Mouse (Mus musculus) right cerebral cortex, adult 18-20 months (tissue): Measurements from ENCODE around the gene Mical3.

ENCODE experiments used
- DNase-seq: peaks from one replicate; pipeline ENCODE4 v3.0.0; 2022; ENCODE audit warnings: mixed read lengths

Gene Mical3

GRCm38 (mm10) chr6:121145010-121145604 is 14.3 kb upstream of the Mical3 start:
- peak; percentile 20 for DNase-seq

DNA sequence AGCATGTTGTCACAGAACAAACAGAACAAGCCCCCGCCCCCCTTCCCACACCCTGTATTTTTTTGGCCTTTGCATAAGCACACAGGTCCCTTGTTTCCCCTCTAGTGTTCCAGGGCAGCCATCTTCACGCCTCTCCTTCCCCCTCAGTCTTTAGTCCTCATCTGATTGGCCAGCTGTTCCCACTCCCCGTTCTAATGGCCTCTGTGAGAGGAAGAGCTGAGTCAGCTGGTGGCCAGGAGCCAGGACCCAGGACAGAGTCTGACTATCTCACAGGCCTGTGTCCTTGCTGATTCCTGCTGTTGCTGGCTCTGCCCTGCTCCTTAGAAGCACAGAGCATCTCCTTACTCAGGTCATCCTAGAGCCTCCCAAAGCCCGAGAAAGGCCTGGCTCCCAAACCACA is 13.3 kb upstream of the Mical3 start:
- DNase-seq, result peak; percentile 21

- no peak for DNase-seq
These were observed 12.6 kb upstream of the Mical3 start for GRCm38 (mm10) chr6:121143439-121143838.

DNA sequence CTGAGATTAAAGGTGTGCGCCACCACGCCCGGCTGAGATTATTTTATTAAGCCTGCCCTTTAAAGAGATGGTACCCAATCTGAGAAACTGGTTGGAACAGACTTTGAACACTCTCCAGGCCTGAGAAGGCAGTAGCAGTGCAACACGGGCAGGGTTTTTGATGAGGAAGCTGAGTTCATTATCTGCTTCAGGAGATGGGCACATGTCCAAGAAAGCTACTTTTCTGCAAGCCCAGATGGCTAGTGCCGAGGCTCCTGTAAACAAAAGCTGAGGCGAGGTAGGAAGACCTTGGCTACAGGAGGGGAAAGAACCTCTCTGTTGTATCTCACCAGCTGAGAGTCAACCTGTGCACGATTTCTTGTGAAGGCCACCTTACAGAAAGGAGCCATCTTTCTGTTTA is 11.5 kb upstream of the Mical3 start:
- DNase-seq, result no peak

DNA sequence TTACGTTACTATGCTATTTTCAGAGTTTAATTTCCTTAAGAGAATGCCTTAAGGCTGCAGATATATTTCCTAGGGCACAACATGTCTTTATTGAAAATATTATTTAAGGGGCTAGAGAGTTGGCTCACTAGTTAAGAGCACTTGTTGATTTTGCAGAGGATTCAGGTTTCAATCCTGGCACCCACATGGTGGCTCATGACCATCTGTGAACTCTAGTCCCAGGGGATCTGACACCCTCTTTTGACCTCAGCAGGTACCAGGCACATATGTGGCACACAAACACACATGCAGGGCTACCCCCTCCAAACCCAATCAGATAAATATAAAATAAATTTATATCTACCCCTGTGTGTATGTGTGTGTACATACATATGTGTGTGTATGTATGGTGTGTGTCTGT is 8.5 kb upstream of the Mical3 start:
- no peak for DNase-seq

GRCm38 (mm10) chr6:121138338-121139040 is 7.7 kb upstream of the Mical3 start:
- no peak for DNase-seq

GRCm38 (mm10) chr6:121137222-121137621 is 6.4 kb upstream of the Mical3 start:
- no peak for DNase-seq

GRCm38 (mm10) chr6:121134884-121135283 is 4.1 kb upstream of the Mical3 start:
- DNase-seq, result no peak

DNA sequence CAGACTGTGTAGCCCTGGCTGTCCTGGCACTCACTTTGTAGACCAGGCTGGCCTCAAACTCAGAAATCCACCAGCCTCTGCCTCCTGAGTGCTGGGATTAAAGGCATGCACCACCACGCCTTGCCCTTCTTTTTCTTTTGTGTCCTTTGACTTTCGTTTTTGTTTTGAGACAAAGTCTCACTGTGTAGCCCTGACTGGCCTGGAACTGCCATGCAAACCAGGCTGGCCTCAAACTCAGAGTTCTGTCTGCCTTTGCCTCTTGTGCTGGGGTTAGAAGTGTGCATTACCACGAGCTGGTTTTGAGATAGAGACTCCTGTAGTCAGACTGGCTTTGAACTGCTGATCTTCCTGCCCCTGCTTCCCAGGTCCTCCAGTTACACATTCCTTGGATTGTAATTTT is 3.5 kb upstream of the Mical3 start:
- no peak for DNase-seq

GRCm38 (mm10) chr6:121130039-121130705 is 627 bp downstream of the Mical3 start:
- peak; percentile 91 for DNase-seq

DNA sequence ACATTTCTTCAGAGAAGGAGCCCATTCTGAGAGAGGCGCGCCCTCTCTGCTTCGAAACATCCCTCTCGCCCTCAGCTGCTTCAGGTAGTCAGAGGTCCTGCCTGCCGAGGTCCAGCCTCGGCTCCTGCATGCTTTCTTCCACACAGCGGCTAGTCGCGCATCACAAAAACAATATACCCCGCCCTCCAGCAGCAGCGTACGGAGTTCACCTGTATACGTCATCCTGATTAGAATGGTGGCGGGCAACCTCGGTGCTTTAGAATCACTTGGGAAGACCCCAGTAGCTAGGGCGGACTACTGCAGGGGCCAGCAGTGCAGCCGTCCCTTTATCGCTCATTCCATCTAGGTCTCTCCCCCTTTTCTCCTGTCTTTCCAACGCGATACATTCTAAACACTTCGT is 1.3 kb downstream of the Mical3 start:
- peak; percentile 51 for DNase-seq

- peak; percentile 66 for DNase-seq
These were observed 2.1 kb downstream of the Mical3 start for GRCm38 (mm10) chr6:121128736-121129135.

- no peak for DNase-seq
These were observed 3.1 kb downstream of the Mical3 start for GRCm38 (mm10) chr6:121127726-121128125.

GRCm38 (mm10) chr6:121126202-121126601 is 4.6 kb downstream of the Mical3 start:
- DNase-seq, result no peak

DNA sequence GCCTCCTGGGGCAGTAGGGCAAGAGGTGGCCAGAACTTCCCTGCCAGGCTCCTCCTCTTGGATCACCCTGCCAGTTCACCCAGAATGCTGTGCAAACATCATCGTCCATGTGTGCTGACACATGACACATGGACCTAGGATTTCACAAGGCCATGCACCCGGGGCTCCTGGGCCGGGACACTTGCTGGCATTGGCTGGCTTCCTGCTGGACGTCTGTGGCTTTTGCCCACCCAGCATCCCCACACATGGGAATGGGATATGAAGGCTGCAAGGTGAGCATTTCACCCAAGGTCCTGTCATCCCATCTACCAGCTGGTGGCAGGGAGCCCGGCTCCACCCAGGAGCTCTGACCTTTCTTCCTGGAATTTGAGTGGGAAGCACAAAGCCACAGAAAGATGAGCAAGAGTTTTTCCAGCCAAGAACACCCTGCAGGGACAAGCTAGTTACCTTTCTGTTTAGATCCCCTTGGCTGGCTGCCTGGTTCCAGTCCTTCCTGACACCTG is 8.0 kb downstream of the Mical3 start:
- DNase-seq, result no peak

- DNase-seq, result no peak
These were observed 10.0 kb downstream of the Mical3 start for GRCm38 (mm10) chr6:121120776-121121175.

- no peak for DNase-seq
These were observed 12.6 kb downstream of the Mical3 start for GRCm38 (mm10) chr6:121117971-121118755.

- no peak for DNase-seq
These were observed 13.7 kb downstream of the Mical3 start for GRCm38 (mm10) chr6:121117142-121117541.

GRCm38 (mm10) chr6:121116434-121116833 is 14.4 kb downstream of the Mical3 start:
- no peak for DNase-seq

DNA sequence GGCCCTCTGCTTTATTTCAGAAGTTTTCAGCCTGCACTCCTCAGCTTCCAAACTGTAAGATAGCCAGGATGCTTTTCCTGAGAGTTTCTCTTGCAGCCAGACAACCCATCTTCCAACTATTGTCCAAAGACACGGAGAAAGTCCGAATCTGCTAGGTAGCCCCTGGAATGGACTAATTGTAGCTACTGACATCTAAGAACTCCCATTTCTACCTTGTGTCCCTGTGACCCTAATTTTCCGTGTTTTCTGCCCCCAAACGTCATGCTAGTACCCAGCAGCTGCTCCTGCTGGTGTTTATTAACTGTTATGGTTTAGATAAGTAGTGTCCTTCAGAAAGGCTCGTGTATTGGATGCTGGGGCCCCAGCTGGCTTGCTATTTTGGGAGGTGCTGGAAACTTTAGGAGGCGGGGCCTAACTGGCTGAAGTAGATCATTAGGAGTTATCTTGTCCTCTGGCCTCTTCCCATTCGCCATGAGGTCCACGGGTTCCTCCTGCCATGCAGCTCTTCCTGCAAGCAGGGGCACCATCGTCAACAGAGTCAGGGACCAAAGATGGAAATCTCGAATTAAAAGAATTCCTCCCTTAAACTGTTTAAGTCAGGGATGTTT is 19.2 kb downstream of the Mical3 start:
- no peak for DNase-seq

- DNase-seq, result peak; percentile 94
These were observed 20.7 kb downstream of the Mical3 start for GRCm38 (mm10) chr6:121109998-121110603.
